Mouse (Mus musculus): ENCODE results near the gene Olfr313.

DNA sequence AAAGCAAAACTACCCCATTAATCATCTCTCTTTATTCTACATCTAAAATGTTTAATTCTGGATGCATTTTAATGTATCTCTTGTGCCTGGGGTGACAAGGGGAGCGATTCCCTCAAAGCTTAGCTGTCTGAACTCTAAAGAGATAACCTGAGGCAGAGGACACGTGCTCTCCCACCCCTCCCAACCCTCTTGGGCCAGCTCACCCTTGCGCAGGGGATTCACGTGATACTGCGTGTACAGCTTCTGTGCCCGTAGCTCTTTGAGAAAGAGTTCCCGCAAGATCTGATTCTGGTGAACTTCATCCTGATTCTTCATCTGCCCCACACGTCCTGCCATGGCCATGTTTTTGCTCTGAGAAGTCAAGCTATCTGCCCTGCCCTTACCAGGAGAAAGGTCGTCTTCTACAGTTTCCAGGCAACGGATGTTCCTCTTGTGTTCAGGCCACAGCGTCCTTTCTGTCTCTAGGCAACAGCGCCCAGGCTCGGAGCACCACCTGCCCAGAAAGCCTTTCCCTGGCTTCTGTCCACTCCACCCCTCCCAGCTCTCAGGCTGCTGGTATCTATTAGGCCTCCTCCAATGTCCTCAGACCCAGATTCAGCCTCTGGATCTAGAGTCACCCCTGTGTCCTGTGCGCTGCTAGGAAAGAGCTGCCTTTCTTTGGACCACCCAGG is 13.1 kb upstream of the Olfr313 start, which contains the start of gene Fam183b:
- TF ChIP-seq GATA1 (IDR thresholded peaks at IDR 0.05; ENCODE audit: borderline replicate concordance, low read length) (no peak), FLI1 (IDR thresholded peaks at IDR 0.05; ENCODE audit: low read length) (no peak)
